Mouse (Mus musculus): ENCODE results near the gene Mxd4. TPM values are rescaled to one million over a fixed set of nuclear protein-coding genes. Genes with fewer than 3 reads are reported as not detected.

The Mxd4 gene
- total RNA-seq (2023): 100 to 1,000 TPM; 100 to 105 TPM

DNA sequence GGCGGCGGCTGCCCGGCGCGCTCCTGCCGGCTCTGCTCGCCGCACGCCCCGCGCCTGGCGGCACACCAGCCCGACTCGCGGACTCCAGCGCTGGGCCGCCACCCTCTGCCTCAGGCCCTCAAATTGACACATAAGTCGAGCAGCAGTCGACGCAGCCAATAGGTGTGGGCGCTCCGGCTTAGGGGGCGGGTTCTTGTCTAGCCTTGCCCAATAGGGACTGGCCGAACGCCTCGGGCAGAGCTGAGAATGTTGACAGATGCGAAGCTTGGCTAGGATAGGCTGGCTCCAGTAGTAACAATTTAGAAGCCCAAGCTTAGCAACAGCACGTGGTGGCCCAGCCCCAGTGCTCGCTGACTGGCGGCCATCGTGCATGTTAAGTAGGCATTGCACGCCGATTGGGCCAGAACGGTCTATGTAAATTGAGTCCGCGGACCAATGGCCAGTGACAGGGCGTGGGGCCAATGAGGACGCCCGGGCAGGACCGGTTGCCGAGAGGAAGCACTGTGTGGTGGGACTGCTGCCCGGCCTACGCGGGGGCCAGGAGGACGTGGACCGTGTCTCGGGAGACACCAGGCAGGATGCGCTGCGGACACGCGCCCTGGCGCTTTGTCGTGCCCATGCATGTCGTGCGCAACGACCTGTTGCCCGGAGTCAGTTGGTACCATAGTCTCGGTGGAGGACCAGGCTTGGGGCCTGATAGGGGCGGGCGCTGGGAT is at the start of gene Mxd4:
TSS of gene Mxd4 (minus strand) at position 120 of the 716 bp plus-strand sequence.

DNA sequence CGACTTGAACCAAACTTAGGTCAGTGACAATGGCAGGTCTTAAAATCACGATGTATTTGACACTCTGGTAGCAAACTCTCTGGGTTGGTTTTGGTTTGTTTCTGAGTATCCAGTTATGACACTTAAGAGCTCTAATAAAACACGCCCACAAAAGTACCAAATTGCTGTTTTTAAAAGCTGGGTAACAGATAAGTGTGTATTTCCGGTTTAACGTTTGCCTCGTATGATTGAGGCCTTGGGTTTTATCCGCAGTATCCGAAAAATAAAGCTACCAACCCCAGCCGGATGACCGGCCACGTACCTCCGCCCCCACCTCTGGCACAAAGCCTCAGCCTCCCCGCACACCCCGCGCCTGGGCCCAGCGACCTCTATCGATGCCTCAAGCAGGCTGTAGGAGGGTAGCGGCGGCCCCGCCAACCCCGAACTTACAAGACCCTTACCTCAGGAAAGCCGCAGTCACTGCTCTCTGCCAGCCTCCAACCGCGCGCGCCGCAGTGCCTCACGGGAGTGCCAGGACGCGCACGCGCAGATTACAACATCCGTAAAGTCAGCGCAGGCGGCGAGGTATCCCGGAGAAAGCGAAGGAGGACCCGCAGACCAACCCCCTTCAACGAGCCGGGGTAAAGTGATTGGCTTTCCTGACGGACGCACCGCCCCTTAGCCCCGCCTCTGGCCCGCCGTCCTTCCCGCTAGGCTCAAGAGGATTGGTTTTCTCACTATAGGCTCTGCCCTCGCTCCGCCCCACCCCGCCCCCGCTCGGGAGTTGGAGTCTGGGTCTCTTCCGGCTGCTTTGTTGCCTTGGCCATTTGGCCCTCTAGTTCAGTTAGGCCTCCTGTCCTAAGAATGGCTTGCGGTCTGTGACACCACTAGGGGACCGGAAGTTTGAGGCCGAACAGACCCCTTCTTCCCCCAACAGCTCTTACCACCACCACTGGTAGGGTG is 18.3 kb downstream of the Mxd4 start, which contains the start of the genes Poln and Haus3:
TSS of gene Poln (minus strand) at position 499 of the 942 bp plus-strand sequence.
TSS of gene Haus3 (minus strand) at position 578 of the 942 bp plus-strand sequence.

Other genes with a start within 250 kb of the Mxd4 start
- not detected for gene Gm1673, start 204.3 kb downstream of the Mxd4 start, total RNA-seq (2023)
- under 1 TPM in 1 of 2 experiments, not detected in 1; 0.12 TPM for gene Nat8l, start 191.7 kb downstream of the Mxd4 start, total RNA-seq (2023)
- gene Poln, start 18.3 kb downstream of the Mxd4 start, total RNA-seq (2023): 1 to 10 TPM in 1 of 2 experiments, under 1 TPM in 1; 0.82 to 1.2 TPM
- gene Haus3, start 18.2 kb downstream of the Mxd4 start, total RNA-seq (2023): 10 to 100 TPM; 55.3 to 57.4 TPM
- under 1 TPM; 0.86 to 0.93 TPM for gene Zfyve28, start 100.7 kb upstream of the Mxd4 start, total RNA-seq (2023)
- gene Cfap99, start 100.9 kb upstream of the Mxd4 start, total RNA-seq (2023): not detected
- gene Rnf4, start 148.6 kb upstream of the Mxd4 start, total RNA-seq (2023): 100 to 1,000 TPM; 287 to 292 TPM
- 10 to 100 TPM; 77.6 to 84.8 TPM for gene Fam193a, start 182.2 kb upstream of the Mxd4 start, total RNA-seq (2023)